Mouse (Mus musculus) monocyte, adult 2 months (primary cell): ENCODE data around the gene Ifi204.
A peak's percentile ranks its signal among the peaks of the same experiment; 100 is the strongest.
"Not testable (repeated sequence)": the region's sequence is repeated elsewhere in the genome, so short reads cannot be mapped to it uniquely, and the experiment has no call there.

Experiments
- DNase-seq, 2 experiments: peaks; one replicate each; pipeline ENCODE4 v3.0.0; 2022; ENCODE audit warnings: low spot score in 2 of 2, low read depth in 1 of 2

The Ifi204 gene

GRCm38 (mm10) chr1:173766848-173767617 is at the start of gene Ifi204:
Gene Ifi204, minus strand, starts transcription at chr1:173766943.
- peak; percentile 53 to 55 for DNase-seq

GRCm38 (mm10) chr1:173809294-173809693 is 42.6 kb upstream of the Ifi204 start:
- DNase-seq, result peak; percentile 9 to 18

- DNase-seq, result not testable (repeated sequence)
These were observed 36.0 kb upstream of the Ifi204 start for GRCm38 (mm10) chr1:173802689-173803281.

GRCm38 (mm10) chr1:173802207-173802606 is 35.5 kb upstream of the Ifi204 start:
- not testable (repeated sequence) for DNase-seq

- DNase-seq, result not testable (repeated sequence)
These were observed 35.0 kb upstream of the Ifi204 start for GRCm38 (mm10) chr1:173801791-173802190.

- not testable (repeated sequence) for DNase-seq
These were observed 6.7 kb upstream of the Ifi204 start for GRCm38 (mm10) chr1:173773457-173773856.

- not testable (repeated sequence) for DNase-seq
These were observed 6.7 kb downstream of the Ifi204 start for GRCm38 (mm10) chr1:173760032-173760431.

GRCm38 (mm10) chr1:173742262-173742661 is 24.5 kb downstream of the Ifi204 start:
- DNase-seq, result no peak

- DNase-seq, result peak; percentile 56 to 57
These were observed 25.1 kb downstream of the Ifi204 start, which contains the start of gene Ifi207 for GRCm38 (mm10) chr1:173741656-173742055. Gene Ifi207, minus strand, starts transcription at chr1:173741747.

- peak in 1 of 2 experiments; percentile 13 for DNase-seq
These were observed 26.2 kb downstream of the Ifi204 start for GRCm38 (mm10) chr1:173740537-173740936.

GRCm38 (mm10) chr1:173736986-173737385 is 29.8 kb downstream of the Ifi204 start:
- DNase-seq, result no peak

- DNase-seq, result not testable (repeated sequence)
These were observed 31.7 kb downstream of the Ifi204 start for GRCm38 (mm10) chr1:173735015-173735414.

GRCm38 (mm10) chr1:173733219-173733618 is 33.5 kb downstream of the Ifi204 start:
- no peak for DNase-seq
